Mouse (Mus musculus): ENCODE measurements around the gene Gm45233.
A peak's percentile ranks its signal among the peaks of the same experiment; 100 is the strongest.

DNA sequence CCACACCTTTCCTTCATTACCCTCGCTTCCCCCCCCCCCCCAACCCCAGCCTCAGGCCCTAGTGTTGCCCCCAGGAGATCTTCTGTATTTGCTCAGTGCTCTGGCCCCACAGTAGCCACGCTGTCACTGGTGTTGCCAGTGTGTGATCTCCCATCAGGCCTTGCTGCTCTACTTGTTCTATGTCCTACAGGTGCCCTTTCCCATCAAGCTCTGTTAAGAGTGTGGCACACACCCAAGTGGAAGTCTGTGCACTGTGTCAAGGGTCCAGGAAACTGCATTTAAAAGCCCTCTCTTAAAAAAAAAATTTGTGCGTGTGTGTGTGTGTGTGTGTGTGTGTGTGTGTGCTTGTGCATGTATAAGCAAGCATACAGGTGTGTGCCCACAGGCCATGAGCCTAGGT, 4.3 kb downstream of the Gm45233 start:
- TF ChIP-seq POLR2A (IDR thresholded peaks at IDR 0.05; ENCODE audit: insufficient read depth, low read depth, low read length), result 0 out of 2 replicates have a peak, but pooled peaks have one; percentile 17
- TF ChIP-seq CTCF (IDR thresholded peaks at IDR 0.05), result no peak

All from heart, adult 2 months (tissue).